Mouse (Mus musculus) urinary bladder, postnatal 25 days (tissue): ENCODE data around the gene Slitrk2.

Experiments
- DNase-seq: peaks from one replicate; pipeline ENCODE4 v3.0.0; 2022; ENCODE audit warnings: low spot score

The Slitrk2 gene

DNA sequence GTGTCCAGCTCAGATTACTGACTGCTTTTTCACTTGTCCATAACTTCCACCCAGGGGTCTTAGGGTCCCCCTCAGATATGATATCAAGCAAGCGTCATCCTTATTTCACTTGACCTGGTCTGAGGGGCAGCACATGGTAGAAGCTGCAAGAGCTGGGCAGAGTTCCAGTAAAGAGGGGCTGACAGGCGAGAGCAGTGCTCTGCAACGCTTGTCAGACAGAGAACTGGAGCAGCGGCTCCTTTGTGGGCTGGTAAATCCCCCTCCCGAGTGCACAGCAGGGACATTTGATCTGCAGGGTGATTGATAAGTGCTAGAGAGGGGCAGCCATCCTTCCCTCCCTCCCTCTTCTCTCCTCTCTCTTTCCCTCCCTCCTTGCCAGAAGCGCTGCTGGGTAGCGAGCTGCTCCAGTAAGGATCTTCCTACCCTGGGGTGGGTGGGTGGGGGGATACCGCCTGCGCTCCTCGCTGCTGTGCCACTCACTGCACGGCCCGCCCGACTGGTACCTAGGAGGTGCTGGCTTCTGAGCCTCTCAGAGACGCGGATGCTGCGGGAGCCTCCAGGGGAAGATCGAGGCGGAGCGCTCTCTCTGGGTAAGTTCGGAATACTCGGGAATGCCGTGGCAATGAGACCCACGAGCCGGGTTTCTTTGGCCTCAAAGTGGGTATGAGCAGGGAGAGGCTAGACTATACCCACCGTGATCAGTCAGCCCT is at the start of gene Slitrk2:
Slitrk2 (plus strand) TSS at position 408 of the 710 bp plus-strand sequence.
- no peak for DNase-seq

- no peak for DNase-seq
Measured at GRCm38 (mm10) chrX:66605490-66605889, 43.6 kb upstream of the Slitrk2 start.

DNA sequence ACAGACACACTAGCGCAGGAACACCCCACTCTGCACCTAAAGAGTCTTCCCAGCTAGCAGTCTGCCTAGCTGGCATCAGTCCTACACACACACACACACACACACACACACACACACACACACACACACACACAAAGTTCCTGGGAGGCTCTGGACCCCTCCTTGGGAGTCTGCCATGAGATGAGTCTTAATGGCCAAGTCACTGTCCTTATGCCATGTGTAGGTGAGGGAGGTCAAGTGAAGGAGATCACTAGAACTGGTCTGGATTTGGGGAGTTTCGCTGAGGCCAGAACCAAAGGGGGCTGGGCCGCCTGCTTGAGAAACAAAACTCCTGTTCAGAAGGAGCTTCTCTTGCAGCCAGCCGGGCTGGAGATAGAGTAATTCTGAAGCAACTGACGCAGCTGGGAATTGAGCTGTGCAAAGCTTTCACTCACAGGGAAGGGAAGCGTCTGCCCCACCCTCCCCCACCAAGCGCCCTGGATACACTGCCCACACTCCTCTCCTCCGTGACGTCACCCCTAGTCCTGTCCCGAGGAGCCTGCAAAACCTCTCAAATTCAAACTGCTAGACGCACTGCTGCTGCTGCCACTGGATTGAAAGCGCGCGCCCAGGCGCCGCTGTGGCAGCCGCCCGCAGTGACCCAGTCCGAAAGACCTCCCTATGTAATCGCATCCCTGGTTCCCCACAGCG is 3.5 kb downstream of the Slitrk2 start:
- DNase-seq, result no peak

GRCm38 (mm10) chrX:66657365-66657764 is 8.2 kb downstream of the Slitrk2 start:
- no peak for DNase-seq

DNA sequence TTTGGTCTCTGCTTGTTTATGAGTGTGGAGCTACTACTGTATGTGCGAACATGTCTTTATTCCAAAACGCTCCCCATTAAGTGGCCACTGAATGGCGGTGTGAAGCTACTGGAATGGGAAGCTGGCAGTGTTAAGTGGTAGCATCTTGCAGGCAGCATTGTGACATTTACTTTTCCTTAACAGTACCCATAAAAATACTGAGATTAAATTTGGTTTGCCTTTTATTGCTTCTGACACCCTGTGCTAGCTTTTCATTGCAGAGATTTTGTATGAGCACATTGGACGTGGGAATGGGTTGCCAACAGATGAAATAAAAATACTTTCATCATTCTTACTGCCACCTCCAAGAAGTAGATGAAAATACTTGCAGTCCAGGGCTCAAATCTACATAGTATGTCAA is 27.8 kb downstream of the Slitrk2 start:
- no peak for DNase-seq

DNA sequence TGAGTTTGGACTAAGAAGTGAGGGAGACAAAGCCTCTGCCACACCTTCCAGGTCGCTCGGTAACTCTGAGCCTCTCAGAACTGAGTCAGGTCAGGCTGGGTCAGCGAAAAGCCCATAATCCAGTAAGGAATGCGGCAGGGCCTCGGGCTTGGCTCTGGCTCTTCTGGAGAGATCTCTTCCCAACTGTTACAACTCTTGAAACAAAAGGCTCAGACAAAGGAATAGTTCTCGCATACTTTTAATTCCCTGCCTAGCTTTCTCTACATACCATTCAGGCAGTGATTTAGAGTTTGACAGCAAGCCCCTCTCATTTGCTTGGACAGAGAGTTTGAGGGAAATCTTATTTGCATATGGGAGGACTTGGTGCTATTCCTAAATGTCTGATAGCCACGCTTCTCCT is 29.5 kb downstream of the Slitrk2 start:
- DNase-seq, result no peak
